Comparison of ENCODE assay signal across 8 mouse cellular contexts in the genomic region with DNA sequence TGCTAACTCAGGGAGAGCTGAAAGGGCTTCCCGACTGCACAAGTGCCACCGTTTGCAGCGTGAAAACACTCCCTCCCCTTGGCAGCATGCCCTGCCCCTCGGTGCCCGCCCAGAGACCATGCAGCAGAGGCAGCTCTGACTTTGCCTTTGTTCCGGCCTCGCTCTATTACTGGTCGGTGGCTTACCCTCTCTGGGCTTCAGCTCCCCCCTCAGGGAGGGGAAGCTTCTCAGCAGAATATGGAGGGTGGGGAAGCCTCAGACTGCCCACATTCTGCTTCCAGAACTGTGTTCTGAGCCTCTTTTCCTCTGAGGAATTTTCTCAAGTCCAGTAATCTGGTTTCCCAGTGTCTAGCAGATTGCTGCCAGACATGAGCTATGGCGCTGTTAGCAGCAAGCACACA. TPM values are rescaled to one million over a fixed set of nuclear protein-coding genes. Genes with fewer than 3 reads are reported as not detected.
DNase-seq lines count a peak whose midpoint lies in the region; ATAC-seq lines count a peak whose summit lies in the region.

No protein-coding gene starts in this region.

- peak; percentile 53 for DNase-seq in layer of hippocampus, adult 11-12 months (ENCODE audit: low spot score)
- no peak for DNase-seq in layer of hippocampus, adult 9-10 months (ENCODE audit: low spot score)
- DNase-seq in adrenal gland, postnatal 36 days, result peak; percentile 82 to 87
- DNase-seq in gastrocnemius, adult 8-10 months (ENCODE audit: low spot score in 2 of 2), result peak; percentile 21 to 23
- peak; percentile 39 for DNase-seq in hindbrain, embryonic 14.5 days (ENCODE audit: low spot score)
- peak; percentile 55 to 60 for DNase-seq in left cerebral cortex, postnatal 25 days (ENCODE audit: low spot score in 2 of 2)
- DNase-seq in ovary, adult 18-20 months (ENCODE audit: low spot score), result peak; percentile 53
- no peak for DNase-seq in B cell, adult 2 months

- H3K9ac ChIP-seq in hindbrain, embryonic 14.5 days, result no peak overlapping the region

- no peak overlapping the region for H3K4me2 ChIP-seq in hindbrain, embryonic 14.5 days (replicated peaks)

- no peaks in the 10 kb centered on the region for H3K27me3 ChIP-seq in hindbrain, embryonic 14.5 days (ENCODE audit: control insufficient read depth, insufficient read depth, low read length)

- peak overlapping the region; percentile 20; the same call in 1 of the 2 replicates for H3K27ac ChIP-seq in hindbrain, embryonic 14.5 days

- H3K9me3 ChIP-seq in hindbrain, embryonic 14.5 days (ENCODE audit: control insufficient read depth, low read length), result no peaks in the 10 kb centered on the region

- 64% methylated on average over 9 of the region's 9 CpGs for WGBS in hindbrain, embryonic 14.5 days

- no peak overlapping the region for H3K4me3 ChIP-seq in hindbrain, embryonic 14.5 days (replicated peaks; ENCODE audit: low read length)

- H3K4me1 ChIP-seq in hindbrain, embryonic 14.5 days (replicated peaks; ENCODE audit: control insufficient read depth, insufficient read depth, low read length), result no peaks in the 10 kb centered on the region

- intact Hi-C loops in left cerebral cortex, postnatal 25 days (cut with DNase I), result no loop called here

- ATAC-seq in hindbrain, embryonic 14.5 days (ENCODE audit: low FRiP score), result peak; percentile 77; the same call in 1 of the 2 replicates

- H3K36me3 ChIP-seq in hindbrain, embryonic 14.5 days (replicated peaks; ENCODE audit: control insufficient read depth, insufficient read depth), result peaks cover 91% of the 10 kb centered on the region

RNA-seq across cellular contexts. Expression of a gene that starts 36.3 kb away (rescaled TPM):
- total RNA-seq in adrenal gland, postnatal 36 days (2021), result not detected
- total RNA-seq in gastrocnemius, adult 8-10 months (2022), result not detected
- 0.16 and 0.31 TPM in 2 replicates for polyA plus RNA-seq in hindbrain, embryonic 14.5 days (2014; fragmentation: Nextera tagmentation; extraction: Ambion mirVana)
- total RNA-seq in left cerebral cortex, postnatal 25 days (2021), result under 1 TPM; 0.25 to 0.85 TPM

RNA-seq across cellular contexts. Expression of a gene that starts 44.6 kb away (rescaled TPM):
- 10 to 100 TPM; 40.7 to 50.8 TPM for total RNA-seq in adrenal gland, postnatal 36 days (2021)
- total RNA-seq in gastrocnemius, adult 8-10 months (2022), result 10 to 100 TPM; 50.2 to 56.6 (median 53.5) TPM
- polyA plus RNA-seq in hindbrain, embryonic 14.5 days (2014; fragmentation: Nextera tagmentation; extraction: Ambion mirVana), result 24.2 and 25.4 TPM in 2 replicates
- 100 to 1,000 TPM; 293 to 302 TPM for total RNA-seq in left cerebral cortex, postnatal 25 days (2021)

RNA-seq across cellular contexts. Expression of a gene that starts 55.2 kb away (rescaled TPM):
- total RNA-seq in adrenal gland, postnatal 36 days (2021), result 1 to 10 TPM; 1.0 to 1.6 TPM
- not detected for total RNA-seq in gastrocnemius, adult 8-10 months (2022)
- 5.6 and 9.6 TPM in 2 replicates for polyA plus RNA-seq in hindbrain, embryonic 14.5 days (2014; fragmentation: Nextera tagmentation; extraction: Ambion mirVana)
- 10 to 100 TPM; 12.9 to 18.6 TPM for total RNA-seq in left cerebral cortex, postnatal 25 days (2021)

Comparison
In these comparisons a context has a peak if more than half of its experiments do, and no peak if none do; other contexts are left out.
1. DNase-seq: peak in layer of hippocampus, adult 11-12 months (single experiment), adrenal gland, postnatal 36 days (2 of 2), gastrocnemius, adult 8-10 months (2 of 2), hindbrain, embryonic 14.5 days (single experiment), left cerebral cortex, postnatal 25 days (2 of 2) and ovary, adult 18-20 months (single experiment); none in layer of hippocampus, adult 9-10 months (single experiment) and B cell, adult 2 months (0 of 2).
2. RNA of a gene that starts 44.6 kb away (total RNA-seq): 293 to 302 TPM in left cerebral cortex, postnatal 25 days; 50.2 to 56.6 TPM in gastrocnemius, adult 8-10 months and 40.7 to 50.8 TPM in adrenal gland, postnatal 36 days; every median in the first group is over 4 times any median in the second.
3. RNA of a gene that starts 55.2 kb away (total RNA-seq): 12.9 to 18.6 TPM in left cerebral cortex, postnatal 25 days; 1.0 to 1.6 TPM in adrenal gland, postnatal 36 days and not detected in gastrocnemius, adult 8-10 months; every median in the first group is over 4 times any median in the second.